Mouse (Mus musculus) thymus, postnatal 0 days (tissue): ENCODE measurements around the gene Zfp64. TPM values are rescaled to one million over a fixed set of nuclear protein-coding genes. Genes with fewer than 3 reads are reported as not detected.

Experiments used
- DNase-seq: peaks from one replicate; pipeline ENCODE4 v3.0.0-alpha.2; 2015; ENCODE audit warnings: low spot score
- polyA plus RNA-seq: library from polyadenylated mRNA; unstranded; fragments of >200 nt; fragmentation: Nextera tagmentation; extraction: Ambion mirVana; gene quantifications from 2 replicates; pipeline ENCODE4 v1.2.1, GENCODE M21; 2015

Zfp64 gene
- polyA plus RNA-seq, result 33.8 and 35.0 TPM in 2 replicates

DNA sequence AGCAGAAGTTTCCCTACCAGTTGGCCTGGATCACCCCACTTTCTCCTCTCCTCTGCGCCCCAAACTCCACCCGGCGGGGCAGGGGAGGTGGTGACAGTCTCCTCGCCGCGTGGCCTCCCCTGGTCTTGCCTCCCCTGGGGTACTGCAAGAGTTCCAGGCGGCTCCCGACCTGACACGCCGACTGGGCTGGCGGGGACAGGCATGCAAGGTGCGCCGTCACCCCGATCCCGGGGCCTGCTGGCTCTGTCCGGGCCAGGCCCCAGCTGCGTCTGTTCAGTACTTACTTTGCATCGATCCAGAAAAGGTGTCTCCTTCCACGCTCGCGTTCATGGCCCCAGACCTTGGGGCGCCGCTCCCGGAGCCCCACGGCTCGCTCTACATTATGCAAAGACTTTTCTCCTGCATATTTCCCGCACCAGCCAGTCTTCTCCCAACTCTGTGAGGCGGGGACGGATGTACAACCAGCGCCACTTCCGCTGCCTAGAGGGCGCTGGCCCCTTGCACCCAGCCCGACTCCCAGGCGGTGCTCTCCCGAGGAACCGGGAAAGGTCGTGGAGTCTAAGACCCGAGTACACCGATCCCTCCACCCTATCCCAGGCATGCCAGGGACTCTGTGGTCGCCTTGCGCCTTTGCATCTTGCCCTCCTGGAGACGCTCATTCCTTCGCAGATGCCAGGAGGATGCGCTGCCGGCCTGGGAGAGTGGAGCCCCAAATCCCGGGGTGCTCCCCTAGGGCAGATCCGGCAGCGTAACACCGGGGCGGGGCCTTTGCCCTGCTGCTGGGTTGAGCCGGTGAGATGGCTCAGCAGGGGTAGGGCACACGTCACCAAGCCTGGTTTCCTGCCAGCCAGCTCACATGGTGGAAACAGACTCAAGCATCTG lies at the start of gene Zfp64:
Gene Zfp64 (minus strand): TSS at position 753 of the 882 bp plus-strand sequence.
- peak; percentile 94 for DNase-seq

DNA sequence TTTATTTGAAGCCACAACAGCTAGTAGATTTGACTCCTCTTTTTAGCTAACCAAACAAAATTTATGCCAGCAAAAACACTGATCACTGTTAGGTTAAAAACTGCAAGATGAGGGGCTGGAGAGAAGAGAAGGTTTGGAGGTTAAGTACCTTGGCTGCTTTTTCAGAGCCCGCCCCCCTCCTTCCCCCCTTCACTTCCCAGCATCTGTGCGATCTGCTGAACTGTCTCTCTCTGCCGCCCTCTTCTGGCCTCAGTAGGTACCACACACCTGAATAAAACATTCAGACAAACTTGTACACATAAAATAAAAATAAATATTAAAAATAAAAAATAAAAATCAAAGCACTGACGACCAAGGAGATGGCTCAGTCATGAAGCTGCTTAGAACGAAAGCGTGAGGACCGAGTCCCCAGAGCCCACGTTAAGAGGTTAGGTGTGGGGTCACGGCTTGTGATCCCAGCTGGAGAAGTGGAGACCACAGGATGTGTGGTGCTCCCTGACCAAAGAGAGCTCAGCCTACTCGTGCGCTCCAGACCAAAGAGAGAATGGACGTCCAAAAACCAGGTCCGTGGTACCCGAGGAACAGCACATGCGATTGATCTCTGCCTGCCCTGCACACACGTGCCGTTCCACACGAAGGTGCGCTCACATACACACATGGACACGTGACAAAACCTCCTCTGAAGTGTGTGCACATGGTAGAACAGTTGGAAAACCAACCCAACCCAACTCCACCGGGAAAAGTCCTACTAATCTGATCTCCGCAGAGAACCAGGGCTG lies 37.4 kb upstream of the Zfp64 start:
- DNase-seq, result peak; percentile 62

DNA sequence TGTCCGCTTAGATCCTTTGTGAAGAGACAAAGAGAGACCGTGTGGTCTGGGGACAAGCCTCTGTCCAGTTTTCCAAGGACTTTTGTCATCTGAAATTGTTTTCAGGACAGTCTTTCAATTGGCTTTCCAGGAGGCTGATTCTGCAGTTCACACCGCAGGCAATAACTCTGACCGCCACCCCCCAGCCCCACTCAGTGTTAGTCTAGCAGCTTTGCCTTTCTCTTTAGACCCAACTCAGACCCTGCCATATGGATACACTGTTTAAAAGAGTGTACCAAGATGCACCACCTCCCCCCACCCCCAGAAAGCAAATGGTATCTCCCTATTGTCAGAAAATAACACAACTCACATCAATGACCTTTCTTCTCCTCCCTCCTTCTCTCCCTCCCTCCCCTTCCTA lies 35.6 kb upstream of the Zfp64 start:
- DNase-seq, result no peak

GRCm38 (mm10) chr2:168990061-168990753 lies 34.8 kb upstream of the Zfp64 start:
- peak; percentile 45 for DNase-seq

DNA sequence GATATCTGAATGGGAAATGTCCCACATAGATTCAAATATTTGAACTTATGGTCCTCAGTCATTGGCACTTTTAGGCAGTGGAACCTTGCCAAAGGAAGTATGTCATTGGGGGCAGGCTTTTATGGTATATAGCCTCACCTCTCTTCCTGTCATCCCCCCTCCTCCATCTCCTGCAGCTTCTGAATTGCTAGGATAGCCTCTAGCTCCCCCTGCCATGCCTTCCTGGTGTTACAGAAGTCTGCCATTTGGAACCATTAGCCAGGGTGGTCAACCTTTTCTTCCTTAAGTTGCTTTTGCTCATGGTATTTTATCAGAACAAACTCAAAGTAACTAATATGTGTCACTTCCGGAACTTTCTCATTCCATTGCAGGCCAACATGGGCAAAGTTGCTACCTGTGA lies 32.7 kb upstream of the Zfp64 start:
- peak; percentile 8 for DNase-seq

DNA sequence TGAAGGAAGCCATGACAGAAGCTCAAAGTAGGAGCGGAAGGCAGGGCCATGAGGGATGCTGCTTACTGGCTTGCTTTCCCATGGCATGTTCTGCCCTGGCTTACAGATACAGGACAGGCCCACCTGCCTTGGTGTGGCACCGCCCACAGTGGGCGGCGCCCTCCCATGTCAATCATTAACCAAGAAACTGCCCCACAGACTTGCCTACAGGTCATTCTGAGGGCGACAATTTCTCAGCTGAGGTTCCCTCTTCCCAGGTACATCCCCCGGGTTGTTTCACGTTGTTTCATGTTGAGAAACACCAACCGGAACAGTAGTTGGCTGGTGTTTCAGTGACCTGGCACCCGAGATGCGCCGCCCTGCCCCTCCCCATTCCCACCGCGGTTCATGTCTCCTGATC lies 32.0 kb upstream of the Zfp64 start:
- DNase-seq, result no peak

- DNase-seq, result no peak
Observed at GRCm38 (mm10) chr2:168981951-168982350, 26.6 kb upstream of the Zfp64 start.

GRCm38 (mm10) chr2:168981448-168981847 lies 26.1 kb upstream of the Zfp64 start:
- DNase-seq, result no peak

DNA sequence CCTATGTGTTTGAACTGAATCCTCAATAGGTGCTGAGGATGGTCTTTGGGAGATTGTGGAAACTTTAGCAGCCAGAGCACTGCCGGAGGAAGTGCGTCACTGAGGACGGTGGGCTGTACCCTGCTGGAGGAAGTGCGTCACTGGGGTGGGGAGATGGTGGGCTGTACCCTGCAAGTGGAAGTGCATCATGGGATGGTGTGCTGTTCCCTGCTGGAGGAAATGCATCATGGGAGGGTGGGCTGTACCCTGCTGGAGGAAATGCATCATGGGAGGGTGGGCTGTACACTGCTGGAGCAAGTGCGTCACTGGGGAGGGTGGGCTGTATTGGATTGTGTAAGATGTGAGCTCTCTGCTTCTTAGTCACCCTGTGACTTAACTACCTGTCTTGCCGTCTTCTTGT lies 25.5 kb upstream of the Zfp64 start:
- DNase-seq, result peak; percentile 74

DNA sequence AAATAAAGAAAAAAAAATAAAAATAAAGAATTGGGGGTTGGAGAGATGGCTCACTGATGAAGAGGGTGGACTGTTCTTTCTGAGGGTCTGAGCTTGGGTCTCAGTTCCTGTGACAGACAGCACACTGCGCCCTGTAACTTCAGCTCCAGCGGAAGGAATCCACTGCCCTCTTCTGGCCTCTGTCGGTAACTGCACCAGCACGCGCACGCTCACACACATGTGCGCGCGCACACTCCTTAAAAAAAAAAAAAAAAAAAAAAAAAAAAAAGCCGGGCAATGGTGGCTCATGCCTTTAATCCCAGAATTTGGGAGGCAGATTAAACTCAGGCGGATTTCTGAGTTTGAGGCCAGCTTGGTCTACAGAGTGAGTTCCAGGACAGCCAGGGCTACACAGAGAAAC lies 24.4 kb upstream of the Zfp64 start:
- peak; percentile 54 for DNase-seq

DNA sequence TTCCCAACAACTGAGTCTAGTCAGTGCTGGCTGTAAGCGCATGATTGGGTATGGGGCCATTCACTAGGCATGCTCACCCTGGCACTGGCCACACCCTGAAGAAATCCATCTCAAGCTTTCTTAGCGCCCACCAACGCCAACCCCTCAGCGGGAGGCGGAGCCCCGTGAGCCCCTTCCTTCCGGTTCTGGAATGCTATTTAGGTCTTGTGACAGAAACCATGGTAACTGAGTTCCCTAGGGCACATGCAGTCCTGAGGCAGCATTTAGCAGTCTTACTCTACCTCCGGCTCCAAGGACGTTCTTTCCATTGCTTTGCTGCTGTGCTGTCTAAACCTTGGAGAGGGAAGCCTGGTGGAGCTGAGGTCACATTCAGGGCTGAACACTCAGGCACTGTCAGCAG lies 22.6 kb upstream of the Zfp64 start:
- DNase-seq, result no peak

- DNase-seq, result no peak
Observed at GRCm38 (mm10) chr2:168970131-168970530, 14.7 kb upstream of the Zfp64 start.

DNA sequence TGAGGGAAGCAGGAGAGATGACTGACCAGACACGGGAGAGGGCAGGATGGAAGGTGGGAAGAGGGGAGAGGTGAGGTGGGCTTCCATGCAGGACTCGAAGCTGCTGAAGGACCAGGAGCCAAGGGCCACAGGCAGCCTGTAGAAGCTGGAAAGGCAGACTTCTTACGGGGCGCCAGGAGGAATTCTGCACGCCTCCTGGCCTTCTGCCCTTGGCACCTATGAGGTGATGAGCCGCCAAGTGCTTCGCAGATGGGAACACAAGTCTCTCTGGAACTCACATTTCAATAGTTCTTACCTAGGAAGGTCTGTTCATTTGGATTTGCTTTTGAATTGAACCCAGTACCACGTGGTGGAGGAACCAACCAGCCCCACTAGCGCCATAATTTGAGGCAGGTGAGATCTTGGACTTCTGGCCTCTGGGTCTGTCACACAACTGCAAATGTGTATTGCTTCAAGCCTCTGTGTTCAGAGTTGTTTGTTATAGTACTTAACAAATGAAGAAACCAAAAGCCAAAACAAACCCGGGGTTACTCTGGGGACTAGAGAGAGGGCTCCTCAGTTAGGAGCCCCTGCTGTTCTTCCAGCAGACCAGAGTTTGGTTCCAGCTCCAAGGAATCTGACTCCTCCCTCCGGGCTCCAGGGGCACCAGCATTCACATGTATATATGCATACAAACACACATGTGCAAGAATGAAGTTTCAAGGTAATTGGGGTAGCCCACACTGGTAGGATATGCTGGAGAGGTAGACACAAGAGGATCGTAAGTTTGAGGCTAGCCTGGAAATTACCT lies 12.9 kb upstream of the Zfp64 start:
- DNase-seq, result no peak

DNA sequence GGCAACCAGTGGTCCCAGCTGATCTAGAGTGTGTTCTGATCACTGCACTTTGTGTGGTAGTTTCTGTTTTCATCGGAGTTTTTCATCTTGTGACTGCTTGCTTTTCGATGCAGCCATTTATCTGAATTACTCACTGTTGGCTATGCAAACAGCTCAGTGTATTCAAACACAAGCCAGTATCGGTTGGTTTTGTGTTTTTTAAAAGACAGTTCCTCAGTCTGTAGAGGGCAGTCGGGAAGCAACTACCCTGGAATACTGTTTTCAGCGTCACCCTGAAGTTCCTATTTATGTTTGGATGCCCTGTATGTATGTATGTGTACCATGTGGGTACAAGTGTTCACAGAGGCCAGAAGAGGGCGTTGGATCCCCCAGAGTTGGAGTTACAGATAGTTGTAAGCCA lies 11.1 kb upstream of the Zfp64 start:
- no peak for DNase-seq

DNA sequence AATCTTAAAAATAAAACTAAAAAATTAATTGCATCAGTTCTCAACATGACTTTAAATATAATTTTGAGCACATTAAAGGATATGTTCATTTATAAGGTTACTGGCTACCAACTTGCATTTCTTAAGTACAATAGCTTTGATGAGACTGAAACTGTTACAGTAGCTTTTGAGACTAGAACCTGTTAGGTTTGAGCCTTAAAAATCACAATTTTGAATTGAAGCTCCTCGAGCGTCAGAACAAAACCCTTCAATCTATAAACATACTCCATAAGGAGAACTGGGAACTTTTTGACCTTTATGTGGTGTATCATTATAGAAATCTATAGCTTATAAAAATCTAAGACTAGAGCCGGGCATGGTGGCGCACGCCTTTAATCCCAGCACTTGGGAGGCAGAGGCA lies 9.5 kb upstream of the Zfp64 start:
- DNase-seq, result no peak

GRCm38 (mm10) chr2:168961729-168962666 lies 6.6 kb upstream of the Zfp64 start:
- no peak for DNase-seq

- DNase-seq, result no peak
Observed at GRCm38 (mm10) chr2:168960814-168961213, 5.4 kb upstream of the Zfp64 start.

DNA sequence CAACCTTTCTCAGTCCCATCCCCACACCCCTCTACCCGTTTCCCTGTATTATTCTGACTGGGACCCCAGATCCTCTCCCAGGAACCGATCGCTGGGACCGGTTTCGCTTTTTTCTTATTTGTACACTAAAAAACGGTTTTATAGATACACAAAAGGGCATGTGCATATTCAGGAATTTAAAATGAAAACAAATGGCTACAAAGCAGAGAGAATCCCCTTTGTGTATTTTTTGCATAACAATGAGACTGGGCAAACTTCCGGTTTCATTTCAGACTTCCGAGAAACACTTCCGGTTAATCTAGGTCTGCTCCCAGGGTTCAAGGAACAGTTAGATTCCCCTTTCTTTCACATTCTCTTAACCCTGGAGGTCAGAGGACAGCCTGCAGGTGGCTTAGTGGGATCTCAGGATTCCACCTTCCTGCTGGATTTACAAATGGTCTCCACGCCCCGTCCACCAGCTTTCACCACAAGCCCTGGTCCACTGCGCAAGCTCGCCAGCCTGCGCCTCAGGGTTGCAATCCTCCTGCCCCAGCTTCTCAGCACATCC lies 4.0 kb upstream of the Zfp64 start:
- DNase-seq, result no peak

DNA sequence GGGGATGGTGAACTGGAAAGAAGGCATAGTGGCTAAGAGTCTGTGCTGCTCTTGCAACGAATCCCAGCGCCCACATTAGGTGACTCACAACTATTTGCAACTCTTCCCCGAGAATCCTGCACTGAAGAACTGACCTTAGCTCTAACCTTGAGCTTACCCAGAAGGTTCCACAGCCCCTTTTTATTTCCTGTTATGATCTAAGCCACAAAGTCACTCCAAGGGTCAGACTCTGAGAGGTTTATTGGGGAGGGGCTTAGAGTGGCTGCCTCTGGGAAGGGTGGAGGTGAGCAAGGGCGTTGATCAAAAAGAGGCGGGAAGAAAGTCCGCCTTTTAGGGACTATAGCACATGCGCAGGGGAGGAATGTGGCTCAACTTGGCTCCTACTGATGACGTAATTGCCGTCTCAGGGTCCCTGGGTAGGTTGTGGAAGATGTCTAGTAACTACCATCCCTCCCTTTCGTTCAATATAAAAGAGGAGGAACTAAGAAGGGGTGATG lies 511 bp upstream of the Zfp64 start:
- no peak for DNase-seq
